Mouse (Mus musculus) common myeloid progenitor, adult 5-6 weeks (primary cell): ENCODE measurements at regions not wholly inside any gene's neighbourhood (a gene's known extent, or its start where the extent isn't known, plus 50 kb on each side); places are given as distances from the start of the nearest gene placed in this dataset.

Source experiments
- ATAC-seq: replicated peaks from 2 replicates; pipeline ENCODE4 v1.8.0; 2016; ENCODE audit warnings: low read depth, mild to moderate bottlenecking, moderate TSS enrichment, inconsistent platforms; ENCODE audit not compliant: poor library complexity, severe bottlenecking

- ATAC-seq, result no peak
Measured at GRCm38 (mm10) chr6:135591085-135591484, 228.7 kb downstream of the Emp1 start.

GRCm38 (mm10) chr6:135596358-135596757 lies 234.0 kb downstream of the Emp1 start:
- peak; percentile 93 for ATAC-seq

GRCm38 (mm10) chr6:135610504-135611096 lies 248.3 kb downstream of the Emp1 start:
- ATAC-seq, result no peak

GRCm38 (mm10) chr6:135627928-135628327 lies 265.6 kb downstream of the Emp1 start:
- no peak for ATAC-seq

DNA sequence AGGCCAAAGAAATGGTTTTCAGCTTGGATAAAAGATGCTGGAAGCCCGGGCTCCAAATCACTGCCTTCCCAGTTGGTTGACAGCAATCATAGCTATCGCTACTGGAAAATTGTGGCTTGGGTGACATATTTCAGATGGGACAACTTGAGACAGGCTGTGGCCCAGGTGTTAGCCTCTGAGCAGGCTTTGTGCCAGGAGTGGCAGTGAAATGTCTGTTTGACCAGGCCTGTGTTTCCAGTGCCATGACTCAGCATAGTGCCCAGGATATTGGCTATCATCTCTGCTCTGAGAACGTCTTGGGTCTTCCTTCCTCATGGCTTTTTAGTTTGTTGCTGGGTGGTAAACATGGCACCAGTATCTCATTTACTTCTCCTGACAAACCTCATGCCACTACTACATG lies 266.9 kb downstream of the Emp1 start:
- no peak for ATAC-seq

GRCm38 (mm10) chr6:135632671-135633070 lies 270.3 kb downstream of the Emp1 start:
- no peak for ATAC-seq

- no peak for ATAC-seq
Measured at GRCm38 (mm10) chr6:135636648-135637047, 274.3 kb downstream of the Emp1 start.

- no peak for ATAC-seq
Measured at GRCm38 (mm10) chr6:135642711-135643110, 280.4 kb downstream of the Emp1 start.

- ATAC-seq, result no peak
Measured at GRCm38 (mm10) chr6:135646177-135646576, 283.8 kb downstream of the Emp1 start.

- no peak for ATAC-seq
Measured at GRCm38 (mm10) chr6:135653002-135653401, 290.7 kb downstream of the Emp1 start.

- no peak for ATAC-seq
Measured at GRCm38 (mm10) chr6:135662386-135662785, 300.0 kb downstream of the Emp1 start.

DNA sequence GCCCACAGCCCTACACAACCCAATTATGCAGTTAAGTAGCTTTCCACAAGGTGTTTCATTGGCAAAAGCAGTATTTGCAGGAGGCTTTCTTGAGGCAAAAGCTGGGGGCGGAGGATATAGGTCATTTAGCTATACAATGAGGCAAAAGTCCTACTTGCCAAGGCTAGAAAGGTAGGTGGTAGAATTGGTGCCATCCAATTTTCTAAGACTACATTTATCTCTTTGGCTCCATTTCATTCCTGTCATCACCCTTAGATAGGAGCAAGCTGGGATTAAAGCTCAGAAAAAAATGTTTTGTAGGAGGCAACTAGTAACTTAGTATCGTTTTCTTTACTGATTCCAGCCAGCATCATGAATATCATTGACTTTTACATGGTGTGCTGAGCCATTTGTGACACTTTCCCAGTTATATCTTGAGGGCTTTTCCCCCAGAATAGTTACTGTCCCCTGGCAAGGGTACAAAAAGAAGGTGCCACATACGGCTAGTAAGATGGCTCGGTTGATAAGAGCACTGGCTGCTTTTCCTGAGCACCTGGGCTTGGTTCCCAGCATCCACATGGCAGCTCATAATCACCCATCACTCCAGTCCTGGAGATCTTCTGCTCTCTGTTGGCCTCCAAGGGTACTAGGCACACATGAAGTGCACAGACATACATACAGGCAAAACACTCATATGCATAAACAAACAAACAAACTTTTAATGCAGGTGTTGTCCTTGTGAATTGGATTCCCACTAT lies 300.6 kb downstream of the Emp1 start:
- no peak for ATAC-seq
